Mouse (Mus musculus) embryo, embryonic 9.5 days (tissue): Measurements from ENCODE around the gene Dock2.

Source experiments
- DNase-seq: peaks from one replicate; pipeline ENCODE4 v3.0.0-alpha.2; 2017; ENCODE audit errors: extremely low spot score

Gene Dock2

DNA sequence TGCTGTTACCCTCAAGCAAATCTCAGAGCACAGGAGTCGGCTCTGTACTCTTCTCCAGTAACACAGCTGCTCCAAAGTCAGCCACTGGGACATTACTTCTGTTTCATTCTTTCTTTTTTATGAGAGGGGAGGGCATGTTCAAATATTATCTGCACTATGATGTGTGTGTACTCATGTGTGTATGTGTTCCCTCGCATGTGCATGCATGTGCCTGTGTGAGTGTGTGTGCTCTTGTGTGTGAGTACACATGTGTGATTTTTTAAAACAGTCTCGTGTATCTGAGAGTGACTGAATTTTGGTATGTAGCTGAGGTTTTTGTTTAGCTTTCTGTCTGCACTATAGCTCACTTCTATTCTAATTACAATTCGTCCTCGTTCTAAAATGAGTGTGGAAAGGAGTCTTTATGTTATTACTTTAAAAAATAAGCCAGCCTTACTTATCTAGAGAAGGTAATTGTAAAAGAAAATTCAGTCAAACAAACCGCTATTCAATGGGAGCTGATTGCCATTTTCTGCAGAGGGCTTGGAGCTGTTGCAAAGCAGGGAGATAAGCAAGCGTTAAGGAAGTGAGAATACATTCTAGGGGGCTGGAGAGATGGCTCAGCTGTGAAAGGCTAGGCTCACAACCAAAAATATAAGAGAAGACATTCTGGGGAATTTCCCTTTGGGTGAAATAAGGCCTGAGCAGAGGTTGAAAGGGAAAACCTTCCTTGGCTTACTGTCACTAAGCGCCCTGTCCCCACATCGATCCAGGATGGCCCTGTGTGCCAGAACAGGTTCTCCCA lies 589.3 kb downstream of the Dock2 start:
- no peak for DNase-seq

DNA sequence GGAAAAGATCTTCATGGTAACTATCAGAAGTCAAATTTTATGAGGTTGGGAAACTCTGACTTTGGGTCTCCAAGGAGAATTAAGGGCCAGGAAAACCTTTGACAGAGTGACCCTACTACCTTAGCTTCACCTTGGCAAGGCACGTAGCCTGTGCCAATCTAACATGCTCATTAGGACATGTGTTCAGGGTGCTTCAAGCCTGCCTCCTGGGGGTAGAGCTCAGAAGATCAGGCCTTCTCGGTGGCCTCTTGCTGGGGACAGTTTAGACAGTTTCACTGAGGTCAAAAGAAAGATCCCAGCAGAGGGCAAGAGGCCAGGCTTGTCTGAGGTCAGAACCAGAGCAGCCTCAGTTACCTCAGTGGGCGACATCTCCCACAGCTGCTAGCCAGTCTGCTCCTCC lies 590.0 kb downstream of the Dock2 start:
- DNase-seq = no peak

DNA sequence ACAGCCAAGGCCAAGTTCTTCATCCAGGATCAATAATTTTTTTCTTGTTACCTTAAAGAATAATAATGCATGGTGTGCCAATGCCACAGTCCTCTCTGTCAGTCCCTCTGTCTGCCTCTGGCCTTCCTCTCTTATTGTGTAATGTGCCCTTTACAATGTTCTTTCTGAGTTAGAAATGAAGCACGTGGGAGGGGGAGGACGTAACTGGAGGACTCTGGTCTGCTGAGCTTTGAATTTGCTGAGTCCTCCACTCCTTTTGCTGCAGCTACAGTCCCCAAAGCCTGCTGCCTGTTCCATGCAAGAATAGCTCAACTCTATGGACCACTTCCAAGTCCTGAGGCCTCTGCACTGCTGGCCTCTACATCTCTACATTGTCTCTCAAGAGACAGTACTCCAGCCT lies 599.4 kb downstream of the Dock2 start:
- DNase-seq = no peak

DNA sequence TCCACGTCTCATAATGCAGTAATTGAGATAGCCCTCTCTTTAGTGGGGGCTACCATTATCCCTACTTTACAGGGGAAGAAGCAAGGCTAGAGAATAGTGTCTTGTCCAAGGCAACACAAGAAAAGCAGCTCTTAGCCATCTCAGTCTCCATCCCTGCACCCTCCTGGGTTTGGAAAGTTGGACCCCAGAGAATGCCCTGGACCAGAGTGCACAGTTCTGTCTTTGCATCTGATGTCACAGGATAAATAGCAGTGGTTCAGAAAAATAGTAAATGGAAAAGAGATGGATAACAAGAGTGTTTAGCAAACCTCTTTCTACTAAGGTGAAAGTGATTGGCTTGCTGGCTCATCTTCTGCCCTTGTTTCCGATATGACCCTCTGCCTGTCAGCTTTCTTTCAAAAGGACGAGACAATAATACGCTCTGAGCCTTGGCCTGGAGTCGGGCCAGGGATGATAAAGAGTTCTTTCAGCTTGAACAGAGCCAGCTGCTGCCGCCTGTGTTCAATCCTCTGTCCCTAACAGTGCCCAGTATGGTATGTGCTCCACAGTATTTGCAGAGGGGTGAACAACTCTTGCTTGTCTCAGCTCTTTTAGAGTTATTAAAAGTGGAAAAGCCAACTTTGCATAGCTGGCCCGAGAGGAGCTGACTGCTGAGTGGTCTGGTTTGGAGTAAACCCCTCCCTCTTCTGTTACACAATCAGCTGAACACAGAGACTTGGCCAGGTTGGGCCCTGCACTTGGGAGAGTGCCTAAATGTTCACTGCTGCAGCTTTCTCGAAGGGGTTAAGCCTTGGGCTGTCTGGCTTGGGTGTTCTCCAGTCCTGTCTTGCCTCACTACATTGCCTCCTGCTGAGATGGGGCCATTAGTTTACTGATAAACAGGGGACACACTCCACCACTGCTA lies 602.2 kb downstream of the Dock2 start:
- DNase-seq = peak; percentile 9

DNA sequence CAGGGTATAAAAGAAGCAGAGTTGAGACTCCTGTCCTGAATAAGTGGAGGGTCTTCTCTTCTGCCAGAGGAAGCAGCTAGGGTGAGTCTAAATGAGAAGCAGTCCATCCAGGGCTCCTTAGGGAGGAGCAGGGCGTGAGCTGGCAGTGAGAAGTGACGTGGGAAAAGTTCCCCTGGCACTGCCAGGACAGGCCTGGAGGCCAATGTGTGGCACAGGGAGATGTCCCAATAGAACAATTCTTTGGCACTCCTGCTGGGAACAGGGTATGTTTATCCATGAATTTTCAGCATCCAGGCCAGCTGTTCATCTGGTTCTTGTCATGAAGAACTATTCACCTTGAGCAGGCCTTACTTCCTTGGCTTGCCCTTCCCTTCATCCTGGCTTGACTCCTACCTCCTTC lies 604.9 kb downstream of the Dock2 start:
- DNase-seq = no peak
